Mouse (Mus musculus): ENCODE measurements around the gene Jph4. TPM values are rescaled to one million over a fixed set of nuclear protein-coding genes. Genes with fewer than 3 reads are reported as not detected.

The Jph4 gene
- total and polyA plus RNA-seq, 3 experiments, result not detected

DNA sequence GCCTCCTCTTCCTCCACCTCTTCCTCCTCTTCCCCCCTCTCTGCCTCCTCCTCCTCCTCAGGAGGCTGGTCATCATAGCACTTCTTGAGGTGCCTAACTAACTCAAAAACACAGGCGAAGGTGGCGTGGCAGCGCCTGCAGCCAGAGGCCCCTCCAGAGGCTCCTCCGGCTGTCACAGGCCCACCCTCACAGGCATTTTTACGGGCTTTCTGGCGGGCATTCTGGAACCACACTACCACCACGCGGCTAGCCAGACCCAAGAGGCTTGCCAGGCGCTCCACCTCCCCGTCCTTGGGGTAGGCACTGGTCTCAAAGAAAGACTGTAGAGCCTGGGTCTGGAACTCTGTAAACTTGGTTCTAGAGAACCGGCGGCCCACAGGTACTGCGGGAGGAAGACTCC, 51.3 kb downstream of the Jph4 start:
- H3K9me3 ChIP-seq (replicated peaks; ENCODE audit: insufficient read depth, low read length), result no peaks in the 10 kb centered on the region
- peaks cover 0 to 7% of the 10 kb centered on the region in 2 experiments; a peak in 2 of 4 replicates for H3K36me3 ChIP-seq (ENCODE audit: control insufficient read depth in 1 of 2, insufficient read depth in 2 of 2, low read length in 2 of 2)
- H3K4me3 ChIP-seq (ENCODE audit: control insufficient read depth in 1 of 2, insufficient read depth in 1 of 2, low read depth in 2 of 2, low read length in 2 of 2), result no peak overlapping the region
- no peaks in the 10 kb centered on the region for H3K79me2 ChIP-seq (ENCODE audit: control insufficient read depth, insufficient read depth, low read length, poor library complexity)
- TF ChIP-seq USF2 (IDR thresholded peaks at IDR 0.05; ENCODE audit: borderline replicate concordance in 1 of 2, insufficient read depth in 1 of 2, low read depth in 1 of 2, low read length in 2 of 2) (no peak), ETS1 (IDR thresholded peaks at IDR 0.05; ENCODE audit: low read depth, low read length) (no peak), POLR2AphosphoS5 (IDR thresholded peaks at IDR 0.05; ENCODE audit: borderline replicate concordance, low read depth, low read length) (no peak), RCOR1 (IDR thresholded peaks at IDR 0.05; ENCODE audit: low read depth, low read length) (no peak), ZKSCAN1 (IDR thresholded peaks at IDR 0.05; ENCODE audit: low read depth, low read length) (no peak)
- no peaks in the 10 kb centered on the region for H3K27me3 ChIP-seq (ENCODE audit: control insufficient read depth in 1 of 2, insufficient read depth in 2 of 2, low read length in 2 of 2)
- H3K27ac ChIP-seq (ENCODE audit: control insufficient read depth, low read depth, low read length), result no peak overlapping the region
- DNase-seq (ENCODE audit: low read depth, low spot score), result no peak
- no peak overlapping the region for H3K9ac ChIP-seq (ENCODE audit: control insufficient read depth, low read depth, low read length, poor library complexity, severe bottlenecking)
- peaks cover 0 to 8% of the 10 kb centered on the region in 2 experiments; a peak in 3 of 4 replicates for H3K4me1 ChIP-seq (ENCODE audit: control insufficient read depth in 1 of 2, insufficient read depth in 2 of 2, low read length in 2 of 2)

DNA sequence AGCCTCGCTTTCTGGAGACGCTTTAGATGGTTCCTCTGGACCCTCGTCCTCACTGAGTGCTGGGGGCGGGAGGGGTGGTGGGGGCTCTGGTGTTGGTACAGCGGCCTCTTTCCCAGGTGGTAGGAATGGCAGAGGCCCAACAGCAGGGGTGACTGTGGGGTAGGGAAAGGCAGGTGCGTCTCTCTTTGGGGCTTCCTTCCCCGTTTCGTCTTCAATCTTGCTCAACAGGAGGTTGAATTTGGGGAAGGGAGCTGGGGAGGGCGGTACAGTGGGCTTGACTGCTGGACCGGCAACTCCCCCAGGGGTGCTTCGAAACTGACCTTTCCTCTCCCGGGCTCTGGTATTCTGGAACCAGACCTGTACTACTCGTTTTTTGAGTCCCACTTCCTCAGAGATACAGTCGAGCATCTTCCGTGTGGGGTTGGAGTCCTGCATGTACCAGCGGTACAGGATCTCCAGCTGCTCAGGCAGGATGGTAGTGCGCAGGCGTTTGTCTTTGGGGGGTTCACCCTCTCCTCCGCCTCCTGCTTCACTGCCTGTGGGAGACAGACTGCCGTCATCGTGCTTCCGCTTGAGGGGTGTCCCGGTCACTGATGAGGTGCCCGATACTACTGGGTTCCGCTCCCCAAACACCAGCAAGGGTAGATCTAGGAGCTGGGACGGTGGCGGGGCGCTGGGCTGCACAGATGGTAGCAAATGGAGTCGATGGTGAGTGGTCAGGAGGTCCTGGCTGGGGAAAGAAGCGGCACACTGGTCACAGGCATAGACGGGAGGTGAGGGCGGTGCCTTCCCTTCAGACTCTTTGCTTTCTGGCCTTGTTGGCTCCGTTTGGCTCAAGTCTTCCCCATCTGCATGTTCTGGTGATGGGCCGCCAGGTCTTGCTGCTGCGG, 52.0 kb downstream of the Jph4 start:
- no peaks in the 10 kb centered on the region for H3K79me2 ChIP-seq (ENCODE audit: control insufficient read depth, insufficient read depth, low read length, poor library complexity)
- H3K9me3 ChIP-seq (replicated peaks; ENCODE audit: insufficient read depth, low read length), result no peaks in the 10 kb centered on the region
- peaks cover 0 to 8% of the 10 kb centered on the region in 2 experiments; a peak in 3 of 4 replicates for H3K4me1 ChIP-seq (ENCODE audit: control insufficient read depth in 1 of 2, insufficient read depth in 2 of 2, low read length in 2 of 2)
- H3K4me3 ChIP-seq (ENCODE audit: control insufficient read depth in 1 of 2, insufficient read depth in 1 of 2, low read depth in 2 of 2, low read length in 2 of 2), result no peak overlapping the region
- TF ChIP-seq GABPA (IDR thresholded peaks at IDR 0.05; ENCODE audit: low read depth, low read length) (no peak), MEF2A (IDR thresholded peaks at IDR 0.05; ENCODE audit: extremely low read depth, insufficient replicate concordance, low read depth, low read length, poor library complexity, severe bottlenecking) (no peak)
- no peak for DNase-seq (ENCODE audit: low read depth, low spot score)
- no peaks in the 10 kb centered on the region for H3K27me3 ChIP-seq (ENCODE audit: control insufficient read depth in 1 of 2, insufficient read depth in 2 of 2, low read length in 2 of 2)
- H3K27ac ChIP-seq (ENCODE audit: control insufficient read depth, low read depth, low read length), result no peak overlapping the region
- H3K9ac ChIP-seq (ENCODE audit: control insufficient read depth, low read depth, low read length, poor library complexity, severe bottlenecking), result no peak overlapping the region
- H3K36me3 ChIP-seq (ENCODE audit: control insufficient read depth in 1 of 2, insufficient read depth in 2 of 2, low read length in 2 of 2), result peaks cover 0 to 7% of the 10 kb centered on the region in 2 experiments; a peak in 2 of 4 replicates

DNA sequence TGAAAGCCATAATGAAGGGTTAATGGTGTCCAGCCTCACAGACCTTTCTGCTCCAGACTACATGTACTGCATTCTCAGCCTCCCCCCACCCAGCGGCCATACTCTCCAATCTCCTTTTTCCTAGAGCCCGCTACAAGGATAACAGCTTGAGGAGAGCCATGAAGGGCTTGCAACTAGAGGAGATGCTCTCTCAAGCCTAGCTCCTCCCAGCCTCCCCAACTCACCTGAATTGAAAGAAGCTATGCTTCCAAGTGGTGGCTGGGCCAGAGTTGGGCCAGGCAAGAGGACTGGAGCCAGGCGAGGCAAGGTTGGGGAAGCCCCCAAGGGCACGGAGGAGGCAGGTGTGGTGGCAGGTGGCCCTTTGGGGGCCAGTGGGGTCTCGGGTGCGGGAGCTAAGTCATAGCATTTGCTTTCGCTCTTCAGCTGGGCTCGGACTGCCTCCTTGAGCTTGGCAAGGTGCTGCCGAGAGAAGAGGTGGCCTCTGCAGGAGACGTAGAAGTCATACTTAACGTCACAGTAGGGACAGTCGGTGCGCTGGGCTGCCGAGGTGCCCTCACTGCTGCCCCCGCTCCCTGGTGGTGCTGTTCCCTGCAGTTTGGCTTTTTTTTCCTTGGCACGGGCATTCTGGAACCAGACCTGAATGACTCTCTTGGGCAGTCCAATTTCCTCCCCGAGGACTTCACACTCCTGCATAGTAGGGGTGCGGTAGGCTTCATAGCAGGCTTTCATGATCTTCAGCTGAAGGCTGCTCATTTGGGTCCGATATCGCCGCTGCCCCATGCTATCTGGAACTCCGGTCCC, 53.0 kb downstream of the Jph4 start:
- Histone ChIP-seq H3K4me3 (ENCODE audit: control insufficient read depth in 1 of 2, insufficient read depth in 1 of 2, low read depth in 2 of 2, low read length in 2 of 2) (no peak overlapping the region), H3K9me3 (replicated peaks; ENCODE audit: insufficient read depth, low read length) (no peaks in the 10 kb centered on the region), H3K79me2 (ENCODE audit: control insufficient read depth, insufficient read depth, low read length, poor library complexity) (no peaks in the 10 kb centered on the region), H3K27ac (ENCODE audit: control insufficient read depth, low read depth, low read length) (no peak overlapping the region), H3K4me1 (ENCODE audit: control insufficient read depth in 1 of 2, insufficient read depth in 2 of 2, low read length in 2 of 2) (peaks cover 0 to 8% of the 10 kb centered on the region in 2 experiments; a peak in 3 of 4 replicates), H3K9ac (ENCODE audit: control insufficient read depth, low read depth, low read length, poor library complexity, severe bottlenecking) (no peak overlapping the region), H3K36me3 (ENCODE audit: control insufficient read depth in 1 of 2, insufficient read depth in 2 of 2, low read length in 2 of 2) (peaks cover 0 to 10% of the 10 kb centered on the region in 2 experiments; a peak in 2 of 4 replicates), H3K27me3 (ENCODE audit: control insufficient read depth in 1 of 2, insufficient read depth in 2 of 2, low read length in 2 of 2) (no peaks in the 10 kb centered on the region)
- TF ChIP-seq POLR2AphosphoS5 (IDR thresholded peaks at IDR 0.05; ENCODE audit: borderline replicate concordance, low read depth, low read length) (no peak), ZMIZ1 (IDR thresholded peaks at IDR 0.05; ENCODE audit: low read depth, low read length) (no peak), POLR2A (IDR thresholded peaks at IDR 0.05; ENCODE audit: control insufficient read depth in 1 of 2, insufficient read depth in 1 of 2, low read depth in 1 of 2, low read length in 2 of 2, poor library complexity in 1 of 2) (no peak), MYB (IDR thresholded peaks at IDR 0.05; ENCODE audit: low read depth, low read length) (no peak), TBP (IDR thresholded peaks at IDR 0.05; ENCODE audit: low read depth, low read length) (no peak), SMC3 (IDR thresholded peaks at IDR 0.05; ENCODE audit: low read depth, low read length) (no peak), POLR2AphosphoS2 (IDR thresholded peaks at IDR 0.05; ENCODE audit: low read length) (no peak), GABPA (IDR thresholded peaks at IDR 0.05; ENCODE audit: low read depth, low read length) (no peak), CTCF (IDR thresholded peaks at IDR 0.05 in 2 of 3, conservative IDR thresholded peaks at IDR 0.05 in 1 of 3; ENCODE audit: control insufficient read depth in 1 of 3, insufficient read depth in 1 of 3, low read depth in 2 of 3, low read length in 3 of 3, poor library complexity in 1 of 3, severe bottlenecking in 1 of 3) (no peak), TAL1 (IDR thresholded peaks at IDR 0.05; ENCODE audit: low read length) (no peak), JUND (IDR thresholded peaks at IDR 0.05; ENCODE audit: low read depth, low read length) (no peak), NRF1 (IDR thresholded peaks at IDR 0.05; ENCODE audit: insufficient read depth, low read depth, low read length, poor library complexity, severe bottlenecking) (no peak), BHLHE40 (IDR thresholded peaks at IDR 0.05; ENCODE audit: borderline replicate concordance, low read depth, low read length) (no peak), MYC (IDR thresholded peaks at IDR 0.05; ENCODE audit: low read depth, low read length) (no peak), USF1 (IDR thresholded peaks at IDR 0.05; ENCODE audit: low read depth, low read length) (no peak)
- DNase-seq (ENCODE audit: low read depth, low spot score), result no peak

All from MEL (cell line).